Mouse (Mus musculus) urinary bladder, postnatal 14 days (tissue): Measurements from ENCODE around the gene Gins1.
"Not testable (repeated sequence)": the region's sequence is repeated elsewhere in the genome, so short reads cannot be mapped to it uniquely, and the experiment has no call there.

ENCODE experiments used
- DNase-seq: peaks from one replicate; pipeline ENCODE4 v3.0.0; 2021; ENCODE audit warnings: low spot score

Gene Gins1

GRCm38 (mm10) chr2:150910295-150910881, 5.2 kb downstream of the Gins1 start:
- DNase-seq = no peak

- no peak for DNase-seq
Observed at GRCm38 (mm10) chr2:150914781-150915515, 9.7 kb downstream of the Gins1 start.

- no peak for DNase-seq
Observed at GRCm38 (mm10) chr2:150915786-150916185, 10.6 kb downstream of the Gins1 start.

GRCm38 (mm10) chr2:150918720-150919119, 13.5 kb downstream of the Gins1 start:
- no peak for DNase-seq

- no peak for DNase-seq
Observed at GRCm38 (mm10) chr2:150920543-150920942, 15.3 kb downstream of the Gins1 start.

- DNase-seq = no peak
Observed at GRCm38 (mm10) chr2:150921697-150922096, 16.5 kb downstream of the Gins1 start.

GRCm38 (mm10) chr2:150922165-150922564, 17.0 kb downstream of the Gins1 start:
- no peak for DNase-seq

- DNase-seq = no peak
Observed at GRCm38 (mm10) chr2:150923026-150923425, 17.8 kb downstream of the Gins1 start.

- no peak for DNase-seq
Observed at GRCm38 (mm10) chr2:150923505-150923904, 18.3 kb downstream of the Gins1 start.

GRCm38 (mm10) chr2:150927038-150927720, 22.0 kb downstream of the Gins1 start:
- DNase-seq = no peak

- no peak for DNase-seq
Observed at GRCm38 (mm10) chr2:150929156-150929555, 24.0 kb downstream of the Gins1 start.

GRCm38 (mm10) chr2:150930806-150931205, 25.6 kb downstream of the Gins1 start:
- DNase-seq = no peak

GRCm38 (mm10) chr2:150933482-150933881, 28.3 kb downstream of the Gins1 start:
- no peak for DNase-seq

GRCm38 (mm10) chr2:150934659-150935058, 29.5 kb downstream of the Gins1 start:
- DNase-seq = no peak

GRCm38 (mm10) chr2:150944017-150944416, 38.8 kb downstream of the Gins1 start:
- no peak for DNase-seq

- DNase-seq = not testable (repeated sequence)
Observed at GRCm38 (mm10) chr2:150947341-150947740, 42.1 kb downstream of the Gins1 start.

- not testable (repeated sequence) for DNase-seq
Observed at GRCm38 (mm10) chr2:150947880-150948611, 42.8 kb downstream of the Gins1 start.

- no peak for DNase-seq
Observed at GRCm38 (mm10) chr2:150948786-150949185, 43.6 kb downstream of the Gins1 start.

- DNase-seq = no peak
Observed at GRCm38 (mm10) chr2:150949652-150950051, 44.5 kb downstream of the Gins1 start.

GRCm38 (mm10) chr2:150950056-150950455, 44.9 kb downstream of the Gins1 start:
- DNase-seq = no peak

- no peak for DNase-seq
Observed at GRCm38 (mm10) chr2:150951201-150951600, 46.0 kb downstream of the Gins1 start.

- no peak for DNase-seq
Observed at GRCm38 (mm10) chr2:150955859-150956258, 50.7 kb downstream of the Gins1 start.
